Comparison of ENCODE assay signal across 25 mouse cellular contexts in the genomic region with DNA sequence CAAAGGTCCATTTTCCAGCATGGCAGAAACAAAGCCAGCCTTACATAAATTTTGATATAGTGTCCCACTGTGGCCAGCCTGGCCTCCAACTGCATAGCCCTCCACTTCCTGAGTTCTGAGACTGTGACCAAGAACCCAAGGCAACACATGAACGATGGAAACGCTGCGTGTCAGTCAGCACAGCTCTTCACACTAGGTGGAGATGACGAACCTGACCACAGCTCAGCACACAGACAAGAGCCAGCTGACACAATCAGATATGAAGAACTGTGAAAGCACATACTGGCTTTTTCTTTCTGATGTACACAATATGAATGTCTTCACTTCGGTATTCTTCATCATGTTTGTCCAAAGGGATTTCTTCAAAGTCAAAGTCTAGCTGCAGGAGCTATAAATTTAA. TPM values are rescaled to one million over a fixed set of nuclear protein-coding genes. Genes with fewer than 3 reads are reported as not detected.
DNase-seq lines count a peak whose midpoint lies in the region; ATAC-seq and TF ChIP-seq lines count a peak whose summit lies in the region.
"Had no signal": no experiment of that assay in that cellular context is flagged by ENCODE, and none has a peak within 500 bp of the region (broad histone marks: within the 10 kb centered on the region; RNA-seq: fewer than 3 reads in every experiment).

No protein-coding gene starts in this region.

- no peaks in the 10 kb centered on the region for H3K27me3 ChIP-seq in MEL (ENCODE audit: control insufficient read depth in 1 of 2, insufficient read depth in 2 of 2, low read length in 2 of 2)
- no peaks in the 10 kb centered on the region for H3K27me3 ChIP-seq in liver, embryonic 14.5 days (ENCODE audit: control insufficient read depth, insufficient read depth, low read length)
- H3K27me3 ChIP-seq: CH12.LX; forebrain, embryonic 13.5 days; hindbrain, embryonic 15.5 days; neural tube, embryonic 12.5 days had no signal

- peaks cover 19% of the 10 kb centered on the region for H3K79me2 ChIP-seq in MEL (ENCODE audit: control insufficient read depth, insufficient read depth, low read length, poor library complexity)

- H3K27ac ChIP-seq in MEL (ENCODE audit: control insufficient read depth, low read depth, low read length) = no peak overlapping the region
- H3K27ac ChIP-seq in liver, embryonic 14.5 days = no peak overlapping the region
- H3K27ac ChIP-seq: forebrain, embryonic 13.5 days; hindbrain, embryonic 15.5 days; kidney, postnatal 0 days; neural tube, embryonic 12.5 days had no signal

- no peaks in the 10 kb centered on the region for H3K9me3 ChIP-seq in MEL (replicated peaks; ENCODE audit: insufficient read depth, low read length)
- H3K9me3 ChIP-seq in liver, embryonic 14.5 days (ENCODE audit: control insufficient read depth, low read length) = no peaks in the 10 kb centered on the region
- H3K9me3 ChIP-seq: forebrain, embryonic 13.5 days; G1E; heart, embryonic 10.5 days; hindbrain, embryonic 15.5 days; neural tube, embryonic 12.5 days had no signal

- 28% methylated on average over 5 of the region's 5 CpGs for WGBS in liver, embryonic 14.5 days (ENCODE audit: insufficient replicate concordance)

- ATAC-seq in CD4-positive, CD25-positive, alpha-beta regulatory T cell, adult 4 months = no peak
- ATAC-seq in liver, embryonic 14.5 days (ENCODE audit: insufficient read depth) = no peak; the same call in 1 of the 2 replicates
- ATAC-seq: activated CD4-positive, CD25-positive, alpha-beta regulatory T cell, adult 4 months; forebrain, embryonic 13.5 days had no signal

- TF ChIP-seq EP300 in MEL (IDR thresholded peaks at IDR 0.05; ENCODE audit: low read depth in 1 of 2, low read length in 2 of 2) = no peak
- TF ChIP-seq EP300 in liver, embryonic 14.5 days (IDR thresholded peaks at IDR 0.05; ENCODE audit: low read depth) = no peak

- H3K4me3 ChIP-seq in MEL (ENCODE audit: control insufficient read depth in 1 of 2, insufficient read depth in 1 of 2, low read depth in 2 of 2, low read length in 2 of 2) = no peak overlapping the region
- H3K4me3 ChIP-seq in liver, embryonic 14.5 days (ENCODE audit: insufficient read depth in 1 of 2, low read depth in 2 of 2, low read length in 2 of 2) = no peak overlapping the region
- H3K4me3 ChIP-seq: forebrain, embryonic 13.5 days; heart, embryonic 10.5 days; hindbrain, embryonic 15.5 days; neural tube, embryonic 12.5 days had no signal

- peak; percentile 24 for DNase-seq in CD4-positive, CD25-positive, alpha-beta regulatory T cell, adult 2 months (ENCODE audit: low read depth, low spot score)
- DNase-seq in MEL (ENCODE audit: low read depth, low spot score) = peak; percentile 35
- DNase-seq in liver, embryonic 14.5 days (ENCODE audit: low read depth in 3 of 3, low spot score in 3 of 3) = no peak
- peak; percentile 20 for DNase-seq in naive thymus-derived CD4-positive, alpha-beta T cell, adult 2 months (ENCODE audit: low read depth)
- no peak for DNase-seq in kidney, adult 11 months
- DNase-seq in kidney, adult 9 months = no peak
- DNase-seq: adrenal gland, adult 8-10 months; cerebellum, adult 2 months; cerebellum, postnatal 25 days; embryo, embryonic 11 days; kidney, adult 18-20 months; layer of hippocampus, adult 9-11 months; lung, embryonic 14.5 days; lung, postnatal 36 days; right cerebral cortex, postnatal 14 days had no signal

- H3K9ac ChIP-seq in MEL (ENCODE audit: control insufficient read depth, low read depth, low read length, poor library complexity, severe bottlenecking) = no peak overlapping the region
- H3K9ac ChIP-seq in liver, embryonic 14.5 days (replicated peaks) = no peak overlapping the region
- H3K9ac ChIP-seq: forebrain, embryonic 13.5 days; hindbrain, embryonic 15.5 days; lung, embryonic 14.5 days; neural tube, embryonic 12.5 days had no signal

- peaks cover 6 to 18% of the 10 kb centered on the region in 2 experiments for H3K36me3 ChIP-seq in MEL (ENCODE audit: control insufficient read depth in 1 of 2, insufficient read depth in 2 of 2, low read length in 2 of 2)
- peaks cover 5% of the 10 kb centered on the region for H3K36me3 ChIP-seq in liver, embryonic 14.5 days (replicated peaks; ENCODE audit: control insufficient read depth, insufficient read depth, low read depth)

- no peak for TF ChIP-seq CTCF in MEL (IDR thresholded peaks at IDR 0.05 in 2 of 3, conservative IDR thresholded peaks at IDR 0.05 in 1 of 3; ENCODE audit: control insufficient read depth in 1 of 3, insufficient read depth in 1 of 3, low read depth in 2 of 3, low read length in 3 of 3, poor library complexity in 1 of 3, severe bottlenecking in 1 of 3)
- 0 out of 2 replicates have a peak, but pooled peaks have one; percentile 14 for TF ChIP-seq CTCF in liver, embryonic 14.5 days (IDR thresholded peaks at IDR 0.05; ENCODE audit: low read depth)

- H3K4me1 ChIP-seq in MEL (ENCODE audit: control insufficient read depth in 1 of 2, insufficient read depth in 2 of 2, low read length in 2 of 2) = peaks cover 4 to 7% of the 10 kb centered on the region in 2 experiments; a peak in 3 of 4 replicates
- peaks cover 15 to 23% of the 10 kb centered on the region in 2 experiments for H3K4me1 ChIP-seq in liver, embryonic 14.5 days (replicated peaks; ENCODE audit: control insufficient read depth in 2 of 2, insufficient read depth in 2 of 2, low read length in 1 of 2)

- peak overlapping the region; percentile 18; the same call in 1 of the 2 replicates for H3K4me2 ChIP-seq in liver, embryonic 14.5 days (ENCODE audit: low read depth)
- H3K4me2 ChIP-seq: forebrain, embryonic 13.5 days; hindbrain, embryonic 15.5 days; lung, embryonic 14.5 days; midbrain, embryonic 11.5 days; neural tube, embryonic 12.5 days had no signal

- no peak for TF ChIP-seq POLR2A in MEL (IDR thresholded peaks at IDR 0.05; ENCODE audit: control insufficient read depth in 1 of 2, insufficient read depth in 1 of 2, low read depth in 1 of 2, low read length in 2 of 2, poor library complexity in 1 of 2)

- no peak for TF ChIP-seq RAD21 in MEL (IDR thresholded peaks at IDR 0.05; ENCODE audit: low read depth, low read length)

TF ChIP-seq in MEL, 35 proteins besides CTCF, POLR2A, EP300 and RAD21:
- TF ChIP-seq ETS1 (IDR thresholded peaks at IDR 0.05; ENCODE audit: low read depth, low read length) = peak; percentile 51; the same call in 1 of the 2 replicates
- TF ChIP-seq USF2 (IDR thresholded peaks at IDR 0.05; ENCODE audit: borderline replicate concordance in 1 of 2, insufficient read depth in 1 of 2, low read depth in 1 of 2, low read length in 2 of 2) = no peak
- TF ChIP-seq MAFK (IDR thresholded peaks at IDR 0.05; ENCODE audit: borderline replicate concordance, low read depth, low read length) = no peak
- peak; percentile 33; the same call in 1 of the 2 replicates for TF ChIP-seq GATA1 (IDR thresholded peaks at IDR 0.05; ENCODE audit: low read depth, low read length)
TF ChIP-seq in MEL: peak in this region for 2.

RNA-seq across cellular contexts. Expression of a gene that starts 3.2 kb away (rescaled TPM):
- polyA plus RNA-seq in CD4-positive, CD25-positive, alpha-beta regulatory T cell, adult 4 months (2017; shearing (Covaris generic)) = 10 to 100 TPM in 1 of 2 experiments, 1 to 10 TPM in 1; 9.5 to 11.7 TPM
- total RNA-seq in MEL (2012; rRNA removed) = 18.8 and 20.8 TPM in 2 replicates
- polyA plus RNA-seq in MEL (2012; ENCODE audit: insufficient read depth in 1 of 2, insufficient read length in 2 of 2, low read depth in 1 of 2, low replicate concordance in 2 of 2, missing spikeins in 1 of 2) = 10 to 100 TPM in 1 of 2 experiments, not detected in 1; 43.1 TPM
- polyA plus RNA-seq in liver, embryonic 14.5 days (2012; rRNA removed) = 3.9 and 7.4 TPM in 2 replicates
- 12.4 and 13.8 TPM in 2 replicates for polyA plus RNA-seq in liver, embryonic 14.5 days (2014; fragmentation: Nextera tagmentation; extraction: Ambion mirVana)

Comparison
In these comparisons a context has a peak if more than half of its experiments do, and no peak if none do; other contexts are left out.
1. DNase-seq: peak in CD4-positive, CD25-positive, alpha-beta regulatory T cell, adult 2 months (single experiment), MEL (single experiment) and naive thymus-derived CD4-positive, alpha-beta T cell, adult 2 months (single experiment); none in liver, embryonic 14.5 days (0 of 3), kidney, adult 11 months (single experiment) and kidney, adult 9 months (single experiment).